Mouse (Mus musculus) kidney, postnatal 0 days (tissue): ENCODE data around the gene Sh2d4b. TPM values are rescaled to one million over a fixed set of nuclear protein-coding genes. Genes with fewer than 3 reads are reported as not detected.

Source experiments
- ATAC-seq: fragments of 200-750 bp; cut with Nextera tagmentation; replicated peaks from 2 replicates; pipeline ENCODE4 v1.8.0; 2017; ENCODE audit warnings: low read depth, moderate number of reproducible peaks, moderate TSS enrichment, moderate library complexity; ENCODE audit not compliant: low FRiP score
- DNase-seq: peaks from one replicate; pipeline ENCODE4 v3.0.0-alpha.2; 2016; ENCODE audit warnings: low spot score
- H3K27ac ChIP-seq: fragments of 300-500 bp; sonication (generic); 2 replicates; pipeline ENCODE4 v1.5.1; 2014; ENCODE audit warnings: mild to moderate bottlenecking
- H3K27me3 ChIP-seq: fragments of 300-500 bp; sonication (generic); 2 replicates; pipeline ENCODE4 v1.6.1; 2014; ENCODE audit warnings: low read length, mixed read lengths; ENCODE audit not compliant: insufficient read depth
- H3K36me3 ChIP-seq: fragments of 300-500 bp; sonication (generic); 2 replicates; pipeline ENCODE4 v1.6.1; 2014; ENCODE audit warnings: low read length, mixed read lengths; ENCODE audit not compliant: insufficient read depth
- H3K4me1 ChIP-seq: fragments of 300-500 bp; sonication (generic); replicated peaks from 2 replicates; pipeline ENCODE4 v1.6.1; 2014; ENCODE audit warnings: antibody characterized with exemption, low read length, mixed read lengths; ENCODE audit not compliant: insufficient read depth
- H3K4me2 ChIP-seq: fragments of 300-500 bp; sonication (generic); 2 replicates; pipeline ENCODE4 v1.6.1; 2014; ENCODE audit warnings: mild to moderate bottlenecking, low read length, moderate library complexity, mixed read lengths
- H3K4me3 ChIP-seq: fragments of 300-500 bp; sonication (generic); replicated peaks from 2 replicates; pipeline ENCODE4 v1.5.1; 2014; ENCODE audit warnings: low read depth, low read length
- H3K9ac ChIP-seq: fragments of 300-500 bp; sonication (generic); 2 replicates; pipeline ENCODE4 v1.6.1; 2014; ENCODE audit warnings: low read depth, low read length
- H3K9me3 ChIP-seq: fragments of 300-500 bp; sonication (generic); replicated peaks from 2 replicates; pipeline ENCODE4 v1.6.1; 2016; ENCODE audit warnings: low read length, inconsistent platforms, mixed read lengths
- CTCF ChIP-seq: IDR thresholded peaks from 2 replicates; pipeline ENCODE4 v1.5.1; 2016; ENCODE audit warnings: antibody characterized with exemption, low read depth, mild to moderate bottlenecking, moderate library complexity
- WGBS: fragments of 180-500 bp; shearing (Covaris S2); extraction: QIAGEN DNeasy Blood & Tissue Kit; methylation state at CpG from one replicate; pipeline ENCODE4 v1.1.7; 2014; 5-methylcytosine and 5-hydroxymethylcytosine counted together
- polyA plus RNA-seq: library from polyadenylated mRNA; unstranded; fragments of >200 nt; fragmentation: Nextera tagmentation; extraction: Ambion mirVana; gene quantifications from 2 replicates; pipeline ENCODE4 v1.2.1, GENCODE M21; 2015

Sh2d4b gene
- polyA plus RNA-seq, 1 experiment from 2014 or later, result 0.72 TPM

DNA sequence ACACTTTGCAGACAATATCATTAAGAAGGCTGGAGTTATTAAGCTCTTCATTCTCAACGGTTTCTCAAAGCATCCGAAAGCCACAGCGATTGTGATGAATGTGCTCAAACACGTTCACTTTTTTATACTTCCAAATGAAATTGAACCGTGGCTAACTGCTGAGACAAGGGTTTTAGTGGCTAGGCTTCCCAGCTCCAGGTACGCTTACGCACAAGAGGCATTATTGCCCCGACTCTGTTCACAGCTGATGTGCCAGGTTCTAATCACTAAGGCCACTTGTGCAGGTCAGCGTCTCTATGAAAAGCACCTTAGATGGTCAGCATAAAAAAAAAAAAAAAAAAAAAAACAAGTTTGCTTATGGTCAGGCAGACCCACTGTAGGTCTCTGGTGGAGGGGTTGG, 62.6 kb downstream of the Sh2d4b start:
- Histone ChIP-seq H3K9ac (no peak overlapping the region), H3K4me3 (no peak overlapping the region), H3K27ac (no peak overlapping the region; the same call in 1 of the 2 replicates), H3K36me3 (no peaks in the 10 kb centered on the region), H3K9me3 (no peaks in the 10 kb centered on the region), H3K4me2 (peak overlapping the region; percentile 23; the same call in 1 of the 2 replicates), H3K27me3 (no peaks in the 10 kb centered on the region), H3K4me1 (0 out of 2 replicates have a peak, but pooled peaks cover 7% of the 10 kb centered on the region)
- WGBS, result 50% methylated on average over 9 of the region's 9 CpGs
- no peak for TF ChIP-seq CTCF
- ATAC-seq, result no peak
- DNase-seq, result no peak

DNA sequence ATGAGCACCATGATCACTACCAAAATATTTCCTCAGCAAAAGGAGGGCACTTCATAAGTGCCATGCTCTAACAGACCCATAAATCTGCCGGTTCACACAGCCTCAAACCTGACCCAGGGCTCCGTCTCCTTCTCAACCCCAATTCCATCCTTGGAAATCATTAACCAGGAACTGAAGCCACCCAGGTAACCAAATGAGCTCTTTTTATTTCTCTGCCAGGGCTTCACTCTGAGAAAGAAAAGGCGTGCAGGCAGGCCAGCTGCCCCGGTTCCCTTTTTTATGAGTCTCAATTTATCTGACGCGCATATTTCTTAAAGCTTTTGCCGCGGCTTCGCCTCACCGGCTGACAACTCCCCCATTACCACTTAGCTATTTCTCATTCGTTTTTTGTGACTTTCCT, 63.0 kb downstream of the Sh2d4b start:
- no peak for TF ChIP-seq CTCF
- no peaks in the 10 kb centered on the region for H3K36me3 ChIP-seq
- H3K4me2 ChIP-seq, result peak overlapping the region; percentile 23; the same call in 1 of the 2 replicates
- ATAC-seq (peak; percentile 82), DNase-seq (peak; percentile 45)
- 0 out of 2 replicates have a peak, but pooled peaks cover 7% of the 10 kb centered on the region for H3K4me1 ChIP-seq
- no peak overlapping the region for H3K9ac ChIP-seq
- H3K4me3 ChIP-seq, result no peak overlapping the region
- WGBS, result 14% methylated on average over 11 of the region's 11 CpGs
- no peak overlapping the region; the same call in 1 of the 2 replicates for H3K27ac ChIP-seq
- H3K9me3 ChIP-seq, result no peaks in the 10 kb centered on the region
- no peaks in the 10 kb centered on the region for H3K27me3 ChIP-seq

DNA sequence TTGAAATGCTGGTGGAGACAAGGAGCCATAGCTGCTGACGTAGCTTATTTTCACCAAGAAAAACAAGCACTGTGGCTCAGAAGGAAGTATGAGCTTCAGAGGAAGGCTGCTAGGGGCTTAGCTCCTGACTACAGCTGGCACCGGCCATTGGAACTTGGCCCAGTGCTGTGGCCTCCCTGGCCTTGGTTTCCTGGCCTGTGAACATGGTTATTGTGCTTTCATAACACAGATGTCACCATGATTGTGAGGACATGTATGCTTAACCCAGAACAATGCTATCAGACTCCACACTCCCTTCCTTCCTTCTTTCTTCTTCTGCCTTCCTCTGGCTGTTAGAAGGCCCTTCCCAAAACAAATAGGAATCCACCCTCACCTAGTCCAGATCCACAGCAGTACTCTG, 75.0 kb downstream of the Sh2d4b start:
- Histone ChIP-seq H3K27me3 (no peaks in the 10 kb centered on the region), H3K36me3 (no peaks in the 10 kb centered on the region), H3K9me3 (no peaks in the 10 kb centered on the region), H3K4me3 (no peak overlapping the region), H3K9ac (no peak overlapping the region), H3K27ac (0 out of 2 replicates have a peak overlapping the region, but pooled peaks have one; percentile 15), H3K4me1 (no peaks in the 10 kb centered on the region), H3K4me2 (no peak overlapping the region)
- 0 out of 2 replicates have a peak, but pooled peaks have one; percentile 36 for ATAC-seq
- TF ChIP-seq CTCF, result no peak
- DNase-seq, result peak; percentile 44
- WGBS, result 51% methylated on average over 2 of the region's 2 CpGs

DNA sequence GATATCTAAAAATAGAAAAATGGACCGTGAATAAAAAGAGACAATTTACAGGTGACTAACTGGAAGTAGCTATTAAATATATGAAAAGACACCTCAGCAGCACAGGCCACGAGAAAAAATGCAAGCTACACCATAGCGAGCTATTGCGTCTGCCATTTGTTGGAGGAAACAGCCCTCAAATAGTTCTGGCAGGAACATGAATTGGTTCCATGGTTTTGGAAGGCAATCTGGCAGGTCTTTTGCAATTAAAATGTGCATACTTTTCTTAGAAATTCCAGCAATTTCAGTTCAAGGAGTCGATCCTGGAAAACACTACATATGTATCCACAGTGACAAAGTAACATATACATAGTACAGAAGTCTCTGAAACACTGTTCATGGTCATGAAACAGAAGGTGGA, 76.4 kb downstream of the Sh2d4b start:
- TF ChIP-seq CTCF, result no peak
- no peak overlapping the region for H3K9ac ChIP-seq
- no peaks in the 10 kb centered on the region for H3K4me1 ChIP-seq
- WGBS, result 82% methylated on average over 5 of the region's 5 CpGs
- no peaks in the 10 kb centered on the region for H3K9me3 ChIP-seq
- H3K36me3 ChIP-seq, result no peaks in the 10 kb centered on the region
- no peaks in the 10 kb centered on the region for H3K27me3 ChIP-seq
- H3K4me3 ChIP-seq, result no peak overlapping the region
- no peak overlapping the region for H3K27ac ChIP-seq
- no peak for DNase-seq
- ATAC-seq, result no peak
- no peak overlapping the region for H3K4me2 ChIP-seq

DNA sequence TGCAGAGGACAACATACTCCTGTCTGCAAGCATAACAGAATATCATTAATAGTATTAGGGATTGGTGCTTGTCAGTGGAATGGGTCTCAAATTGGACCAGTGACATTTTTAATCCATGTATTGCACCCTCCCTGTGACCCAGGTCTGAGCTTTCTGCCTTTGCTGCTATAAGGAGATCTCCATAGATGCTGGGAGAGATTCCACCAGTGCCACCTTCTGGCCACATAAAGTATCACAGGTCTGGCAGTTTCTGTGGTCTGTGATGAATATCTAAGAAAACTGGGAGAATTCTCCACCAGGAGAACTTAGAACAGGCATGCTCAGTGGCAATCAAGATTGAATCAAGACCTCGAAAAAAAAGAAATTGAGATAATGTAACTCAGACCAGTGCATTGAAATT, 101.5 kb downstream of the Sh2d4b start:
- Histone ChIP-seq H3K27me3 (no peaks in the 10 kb centered on the region), H3K27ac (no peak overlapping the region)
- peak; percentile 84 for TF ChIP-seq CTCF

DNA sequence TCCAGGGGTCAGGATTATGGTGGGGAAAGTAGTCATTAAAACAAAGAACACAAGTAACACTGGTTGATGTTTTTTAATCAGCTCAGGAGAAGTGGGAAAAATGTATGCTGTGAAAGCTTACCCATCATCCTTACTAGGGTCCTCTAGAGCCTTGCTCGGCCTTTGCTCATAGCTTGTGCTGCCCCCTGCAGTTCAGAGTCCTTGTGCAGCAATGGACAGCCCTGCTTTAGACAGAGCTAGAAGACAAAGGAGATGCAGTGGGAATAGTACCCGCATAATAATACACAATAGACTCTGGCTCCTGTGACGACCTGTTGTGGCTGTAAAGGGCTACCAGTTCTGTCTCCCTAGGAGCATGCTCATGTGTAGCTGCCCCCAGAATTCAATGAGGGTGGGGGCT, 104.0 kb downstream of the Sh2d4b start:
- WGBS, result 32% methylated on average over 3 of the region's 3 CpGs
- no peaks in the 10 kb centered on the region for H3K4me1 ChIP-seq
- no peak overlapping the region for H3K27ac ChIP-seq
- H3K9me3 ChIP-seq, result no peaks in the 10 kb centered on the region
- peak; percentile 74 for TF ChIP-seq CTCF
- no peak overlapping the region for H3K4me3 ChIP-seq
- DNase-seq (peak; percentile 48), ATAC-seq (no peak)
- H3K36me3 ChIP-seq, result no peaks in the 10 kb centered on the region
- no peaks in the 10 kb centered on the region for H3K27me3 ChIP-seq
- no peak overlapping the region for H3K4me2 ChIP-seq
- no peak overlapping the region for H3K9ac ChIP-seq

More for the DNA sequence above, 101.5 kb downstream of the Sh2d4b start:
- DNase-seq, result peak; percentile 71
- WGBS, result 50% methylated on average over 1 of the region's 1 CpGs
- Histone ChIP-seq H3K4me1 (no peaks in the 10 kb centered on the region), H3K9ac (no peak overlapping the region), H3K36me3 (no peaks in the 10 kb centered on the region), H3K4me3 (no peak overlapping the region), H3K4me2 (no peak overlapping the region), H3K9me3 (no peaks in the 10 kb centered on the region)
- ATAC-seq, result no peak; the same call in 1 of the 2 replicates
